Mouse (Mus musculus) heart, embryonic 14.5 days (tissue): ENCODE results near the gene Scgn. TPM values are rescaled to one million over a fixed set of nuclear protein-coding genes. Genes with fewer than 3 reads are reported as not detected.

Source experiments
- ATAC-seq: fragments of 200-750 bp; cut with Nextera tagmentation; 2 replicates; pipeline ENCODE4 v1.8.0; 2017; ENCODE audit warnings: low read depth, moderate TSS enrichment; ENCODE audit not compliant: insufficient number of reproducible peaks, insufficient read depth, low FRiP score
- H3K27ac ChIP-seq, 2 experiments: fragments of 200-500 bp in 1 of 2; fragments of 300-500 bp in 1 of 2; sonication (generic) in 1 of 2; replicated peaks in 1 of 2; 2 replicates each; pipeline ENCODE4 v1.5.1; 2012 to 2014; ENCODE audit warnings: low read depth in 2 of 2, low read length in 2 of 2, control low read depth in 1 of 2, mild to moderate bottlenecking in 1 of 2, mixed read lengths in 1 of 2; ENCODE audit not compliant: control insufficient read depth in 1 of 2, insufficient read depth in 1 of 2
- H3K27me3 ChIP-seq: fragments of 300-500 bp; sonication (generic); 2 replicates; pipeline ENCODE4 v1.6.1; 2014; ENCODE audit warnings: mild to moderate bottlenecking, low read length, control low read depth; ENCODE audit not compliant: control insufficient read depth, insufficient read depth
- H3K36me3 ChIP-seq: fragments of 300-500 bp; sonication (generic); 2 replicates; pipeline ENCODE4 v1.6.1; 2014; ENCODE audit warnings: mild to moderate bottlenecking, control low read depth, low read length, mixed read lengths; ENCODE audit not compliant: control insufficient read depth, insufficient read depth
- H3K4me1 ChIP-seq, 2 experiments: fragments of 200-500 bp in 1 of 2; fragments of 300-500 bp in 1 of 2; sonication (generic) in 1 of 2; 2 replicates each; pipeline ENCODE4 v1.6.1; 2012 to 2014; ENCODE audit warnings: low read length in 2 of 2, control low read depth in 1 of 2, mixed read lengths in 1 of 2; ENCODE audit not compliant: control insufficient read depth in 2 of 2, insufficient read depth in 2 of 2
- H3K4me2 ChIP-seq: fragments of 300-500 bp; sonication (generic); 2 replicates; pipeline ENCODE4 v1.6.1; 2014; ENCODE audit warnings: mild to moderate bottlenecking, low read length
- H3K4me3 ChIP-seq, 2 experiments: fragments of 200-500 bp in 1 of 2; fragments of 300-500 bp in 1 of 2; sonication (generic) in 1 of 2; 2 replicates each; pipeline ENCODE4 v1.5.1; 2012 to 2014; ENCODE audit warnings: low read length in 2 of 2, mild to moderate bottlenecking in 2 of 2, control low read depth in 1 of 2, low read depth in 1 of 2, moderate library complexity in 1 of 2; ENCODE audit not compliant: control insufficient read depth in 1 of 2, insufficient read depth in 1 of 2
- H3K9ac ChIP-seq: fragments of 300-500 bp; sonication (generic); 2 replicates; pipeline ENCODE4 v1.6.1; 2014; ENCODE audit warnings: mild to moderate bottlenecking, low read length
- H3K9me3 ChIP-seq: fragments of 300-500 bp; sonication (generic); 2 replicates; pipeline ENCODE4 v1.6.1; 2016; ENCODE audit warnings: low read length, control low read depth; ENCODE audit not compliant: control insufficient read depth
- WGBS: fragments of 180-500 bp; shearing (Covaris S2); extraction: QIAGEN DNeasy Blood & Tissue Kit; methylation state at CpG from one replicate; pipeline ENCODE4 v1.1.7; 2014; 5-methylcytosine and 5-hydroxymethylcytosine counted together
- polyA plus RNA-seq: library from polyadenylated mRNA; unstranded; fragments of >200 nt; fragmentation: Nextera tagmentation; extraction: Ambion mirVana; gene quantifications from 2 replicates; pipeline ENCODE4 v1.2.1, GENCODE M21; 2014

Gene Scgn
- polyA plus RNA-seq, 1 experiment from 2014 or later = not detected

- Histone ChIP-seq H3K4me3 (no peak overlapping the region), H3K27ac (no peak overlapping the region), H3K36me3 (no peaks in the 10 kb centered on the region), H3K9ac (no peak overlapping the region), H3K4me2 (no peak overlapping the region), H3K9me3 (no peaks in the 10 kb centered on the region), H3K4me1 (peaks cover 13 to 29% of the 10 kb centered on the region in 2 experiments), H3K27me3 (no peaks in the 10 kb centered on the region)
- 62% methylated on average over 4 of the region's 4 CpGs for WGBS
- ATAC-seq = no peak
These were observed 73.3 kb downstream of the Scgn start for GRCm38 (mm10) chr13:23917674-23918073.

GRCm38 (mm10) chr13:23916132-23916531 lies 74.9 kb downstream of the Scgn start:
- 39% methylated on average over 1 of the region's 1 CpGs for WGBS
- ATAC-seq = peak; percentile 52
- no peaks in the 10 kb centered on the region for H3K36me3 ChIP-seq
- no peaks in the 10 kb centered on the region for H3K27me3 ChIP-seq
- H3K9ac ChIP-seq = no peak overlapping the region
- peaks cover 13 to 29% of the 10 kb centered on the region in 2 experiments for H3K4me1 ChIP-seq
- H3K9me3 ChIP-seq = no peaks in the 10 kb centered on the region
- H3K27ac ChIP-seq = peak overlapping the region; percentile 2 to 50; a peak in 3 of 4 replicates
- H3K4me2 ChIP-seq = peak overlapping the region; percentile 14; the same call in 1 of the 2 replicates
- H3K4me3 ChIP-seq = no peak overlapping the region

DNA sequence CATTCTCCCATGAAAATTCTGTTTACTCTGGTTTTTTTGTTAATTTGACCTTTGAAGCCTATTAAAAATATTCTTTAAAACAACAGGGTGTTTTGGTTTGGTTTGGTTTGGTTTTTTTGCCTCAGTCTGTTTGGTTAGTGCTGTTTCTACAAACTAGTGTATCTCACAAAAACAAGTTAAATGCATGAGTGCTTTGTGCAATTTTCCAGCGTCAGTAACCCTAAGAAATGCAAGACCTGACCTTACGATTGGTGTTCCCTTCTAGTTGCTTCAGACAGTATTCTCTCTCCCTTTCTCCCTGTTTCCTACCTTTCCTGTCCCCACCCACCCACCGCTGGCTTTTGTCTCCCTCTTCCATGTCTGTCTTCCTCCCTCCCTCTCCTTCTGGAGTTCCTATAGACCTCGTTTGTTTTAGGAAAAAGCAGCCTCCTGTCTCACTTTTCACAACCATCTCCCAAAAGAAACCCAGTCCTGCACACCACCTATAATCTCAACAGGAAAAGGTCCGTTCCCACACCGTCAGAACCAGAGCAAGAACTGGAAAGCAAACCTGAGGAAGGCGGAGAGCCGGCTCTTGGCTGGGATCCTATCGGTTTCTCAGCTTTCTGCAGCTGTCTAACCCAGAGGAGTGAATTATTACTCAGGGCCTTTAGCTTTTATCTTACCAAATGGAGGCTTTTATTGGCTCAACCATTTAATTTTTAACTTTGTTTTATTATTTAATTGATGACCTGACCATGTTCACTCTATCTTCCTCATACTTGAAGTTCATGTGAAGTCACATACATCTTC lies 76.4 kb downstream of the Scgn start, which contains the start of gene Slc17a4:
Gene Slc17a4, minus strand, starts transcription at position 634 of the 792 bp plus-strand sequence.
- no peak for ATAC-seq
- Histone ChIP-seq H3K4me2 (peak within 1 kb of the TSS; percentile 14; the same call in 1 of the 2 replicates), H3K4me3 (no peak within 1 kb of the TSS), H3K36me3 (no peaks in the 10 kb centered on the region), H3K4me1 (peaks cover 13 to 29% of the 10 kb centered on the region in 2 experiments), H3K27ac (peak within 1 kb of the TSS; percentile 46 to 57), H3K9ac (no peak within 1 kb of the TSS), H3K27me3 (no peaks in the 10 kb centered on the region), H3K9me3 (no peaks in the 10 kb centered on the region)
- WGBS = 51% methylated on average over 9 of the region's 9 CpGs

DNA sequence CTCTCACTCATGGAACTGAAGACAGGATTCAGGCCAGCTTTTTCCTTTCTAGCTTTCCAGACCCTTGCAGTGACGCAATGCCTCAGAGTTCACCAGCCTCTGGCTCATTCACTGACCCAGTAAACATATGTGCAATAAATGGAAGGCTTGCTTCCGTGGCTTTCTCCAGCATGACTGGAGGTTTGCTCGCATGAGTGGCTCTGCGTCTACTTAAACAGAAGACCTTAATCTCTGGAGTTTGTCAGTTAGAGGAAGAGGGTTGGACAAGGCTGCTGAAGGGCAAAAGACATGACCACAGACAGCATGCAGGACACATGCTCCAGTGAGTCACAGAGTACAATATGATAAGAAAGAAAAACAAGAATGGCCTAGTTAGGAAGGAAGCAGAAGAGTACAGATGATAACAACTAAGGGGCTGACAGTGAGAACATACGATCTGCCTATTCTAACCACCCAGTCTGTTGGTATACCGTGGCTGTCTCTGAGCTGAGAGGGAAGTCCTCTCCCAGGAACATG lies 77.2 kb downstream of the Scgn start:
- peaks cover 13 to 29% of the 10 kb centered on the region in 2 experiments for H3K4me1 ChIP-seq
- 12% methylated on average over 6 of the region's 6 CpGs for WGBS
- H3K27me3 ChIP-seq = no peaks in the 10 kb centered on the region
- no peaks in the 10 kb centered on the region for H3K9me3 ChIP-seq
- no peaks in the 10 kb centered on the region for H3K36me3 ChIP-seq
- no peak overlapping the region for H3K9ac ChIP-seq
- H3K4me2 ChIP-seq = no peak overlapping the region
- H3K27ac ChIP-seq = peak overlapping the region; percentile 42 to 57
- peak; percentile 82 for ATAC-seq
- H3K4me3 ChIP-seq = no peak overlapping the region

GRCm38 (mm10) chr13:23911335-23911734 lies 79.7 kb downstream of the Scgn start:
- Histone ChIP-seq H3K27me3 (no peaks in the 10 kb centered on the region), H3K9me3 (no peaks in the 10 kb centered on the region), H3K36me3 (no peaks in the 10 kb centered on the region), H3K4me2 (no peak overlapping the region), H3K9ac (no peak overlapping the region), H3K4me1 (peaks cover 13 to 25% of the 10 kb centered on the region in 2 experiments), H3K4me3 (no peak overlapping the region), H3K27ac (no peak overlapping the region)
- no peak for ATAC-seq
- 81% methylated on average over 5 of the region's 5 CpGs for WGBS

DNA sequence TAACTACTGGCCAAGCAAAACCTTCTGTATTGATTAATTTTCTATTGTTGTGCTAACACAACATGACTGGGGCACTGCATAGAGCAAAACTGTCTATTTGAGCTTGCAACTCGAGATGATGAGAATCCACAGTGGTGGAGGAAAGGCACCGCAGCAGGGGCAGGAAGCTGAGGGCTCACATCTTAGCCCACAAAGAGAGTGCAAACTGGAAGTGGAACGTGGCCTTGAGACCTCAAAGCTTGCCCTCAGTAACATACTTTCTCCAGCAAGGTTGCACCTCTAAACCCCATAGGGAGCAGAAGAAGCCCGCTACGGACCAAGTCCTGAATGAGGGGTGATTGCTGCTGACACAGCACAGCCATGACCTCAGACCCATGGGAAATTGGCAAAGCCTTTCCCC lies 80.9 kb downstream of the Scgn start:
- Histone ChIP-seq H3K9me3 (no peaks in the 10 kb centered on the region), H3K9ac (no peak overlapping the region), H3K4me1 (peaks cover 5 to 14% of the 10 kb centered on the region in 2 experiments), H3K4me2 (no peak overlapping the region), H3K27ac (no peak overlapping the region), H3K4me3 (no peak overlapping the region), H3K36me3 (no peaks in the 10 kb centered on the region), H3K27me3 (no peaks in the 10 kb centered on the region)
- ATAC-seq = no peak
- 82% methylated on average over 5 of the region's 5 CpGs for WGBS

GRCm38 (mm10) chr13:23906906-23907305 lies 84.1 kb downstream of the Scgn start:
- no peaks in the 10 kb centered on the region for H3K4me1 ChIP-seq
- H3K9me3 ChIP-seq = no peaks in the 10 kb centered on the region
- H3K36me3 ChIP-seq = no peaks in the 10 kb centered on the region
- H3K27me3 ChIP-seq = no peaks in the 10 kb centered on the region
- WGBS = 85% methylated on average over 5 of the region's 5 CpGs
- H3K4me2 ChIP-seq = no peak overlapping the region
- no peak overlapping the region for H3K4me3 ChIP-seq
- H3K9ac ChIP-seq = no peak overlapping the region
- no peak overlapping the region for H3K27ac ChIP-seq
- ATAC-seq = no peak
